Mouse (Mus musculus): ENCODE measurements around the gene Tmem108.
A peak's percentile ranks its signal among the peaks of the same experiment; 100 is the strongest.

Gene Tmem108

DNA sequence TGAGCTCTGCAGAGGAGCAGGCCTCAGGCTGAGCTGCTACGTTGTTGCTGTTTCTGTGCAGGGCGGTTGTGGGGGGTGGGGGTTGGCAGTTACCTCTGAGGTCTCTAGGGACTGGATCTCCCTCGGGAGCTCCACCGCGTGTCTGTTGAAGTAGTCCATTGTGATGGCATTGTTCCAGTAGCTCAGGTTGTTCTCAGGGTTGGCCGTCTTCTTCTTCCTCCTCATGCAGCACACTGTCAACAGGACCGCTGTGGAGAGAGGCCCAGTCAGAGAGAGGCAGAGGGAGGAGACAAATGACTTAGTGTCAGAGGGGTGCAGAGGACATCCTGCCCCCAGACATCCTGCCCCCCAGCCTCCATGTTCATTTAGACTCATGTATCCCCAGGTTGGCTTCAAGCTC is 272.5 kb downstream of the Tmem108 start:
- DNase-seq, result no peak

DNA sequence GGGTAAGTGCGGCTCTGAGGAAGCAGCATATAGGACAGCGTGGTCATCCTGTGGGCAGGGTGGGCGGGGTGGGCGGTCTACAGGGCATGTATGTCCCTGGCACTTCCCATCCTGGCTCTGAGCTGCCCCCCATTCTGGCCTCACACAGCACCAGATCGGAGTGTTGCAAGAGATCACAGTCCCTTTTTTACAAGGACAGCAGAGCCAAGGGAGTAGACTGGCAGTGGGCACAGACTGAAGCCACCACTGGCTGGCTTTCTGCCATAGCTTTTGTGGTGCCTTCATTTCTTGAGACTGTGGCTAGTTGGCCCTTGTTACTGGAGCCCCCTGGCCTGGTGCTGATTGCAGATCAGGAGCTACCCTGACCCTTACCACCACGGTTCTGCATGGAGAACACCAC is 275.4 kb downstream of the Tmem108 start:
- DNase-seq, result no peak

DNA sequence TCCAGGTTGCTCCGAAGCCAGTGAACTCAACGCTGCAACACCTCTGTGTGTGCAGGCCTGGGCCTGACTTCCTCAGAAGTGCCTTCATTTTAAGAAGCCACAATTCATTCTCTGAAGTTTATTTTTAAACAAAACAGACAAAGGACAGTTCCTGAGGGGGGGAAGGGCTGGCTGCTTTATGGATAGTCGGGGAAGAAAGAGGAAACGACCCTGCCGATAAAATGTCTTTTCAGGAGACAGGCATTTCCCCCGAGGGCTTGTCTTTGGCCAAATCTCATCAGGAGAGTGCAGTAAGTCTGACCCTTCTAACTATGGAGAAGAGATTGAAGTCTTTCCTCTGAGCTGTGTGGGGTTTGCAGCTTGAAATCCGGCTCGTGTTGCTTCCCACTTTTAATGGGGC is 276.0 kb downstream of the Tmem108 start:
- no peak for DNase-seq

DNA sequence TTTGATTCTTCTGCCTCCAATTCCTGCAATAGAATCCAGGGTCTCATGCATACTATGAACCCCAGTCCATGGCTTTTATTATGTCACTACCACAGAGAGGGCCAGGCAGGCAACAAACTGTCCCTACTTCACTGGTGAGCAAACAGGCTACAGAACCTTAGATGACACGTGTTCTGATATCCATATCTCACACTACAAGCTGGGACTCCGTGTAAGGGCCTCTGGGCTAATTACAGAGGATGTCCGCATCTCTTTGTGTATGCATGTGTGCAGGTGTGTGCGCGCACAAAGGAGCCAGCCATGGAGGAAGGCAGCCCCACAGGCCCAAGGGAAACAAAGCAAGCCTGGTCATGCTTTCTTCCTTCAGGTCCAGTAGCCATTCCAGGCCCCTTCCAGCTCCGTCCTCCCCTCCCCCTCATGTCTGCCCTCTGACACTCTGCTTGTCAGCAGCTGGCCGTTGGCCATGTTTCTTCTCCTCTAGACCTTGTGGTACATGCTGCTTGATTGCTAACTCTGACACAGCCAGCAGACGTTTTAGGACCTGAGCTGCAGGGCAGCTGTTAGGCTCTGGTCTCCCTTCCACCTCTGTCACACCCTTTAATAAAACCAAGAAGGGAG is 280.9 kb downstream of the Tmem108 start:
- peak; percentile 36 for DNase-seq

DNA sequence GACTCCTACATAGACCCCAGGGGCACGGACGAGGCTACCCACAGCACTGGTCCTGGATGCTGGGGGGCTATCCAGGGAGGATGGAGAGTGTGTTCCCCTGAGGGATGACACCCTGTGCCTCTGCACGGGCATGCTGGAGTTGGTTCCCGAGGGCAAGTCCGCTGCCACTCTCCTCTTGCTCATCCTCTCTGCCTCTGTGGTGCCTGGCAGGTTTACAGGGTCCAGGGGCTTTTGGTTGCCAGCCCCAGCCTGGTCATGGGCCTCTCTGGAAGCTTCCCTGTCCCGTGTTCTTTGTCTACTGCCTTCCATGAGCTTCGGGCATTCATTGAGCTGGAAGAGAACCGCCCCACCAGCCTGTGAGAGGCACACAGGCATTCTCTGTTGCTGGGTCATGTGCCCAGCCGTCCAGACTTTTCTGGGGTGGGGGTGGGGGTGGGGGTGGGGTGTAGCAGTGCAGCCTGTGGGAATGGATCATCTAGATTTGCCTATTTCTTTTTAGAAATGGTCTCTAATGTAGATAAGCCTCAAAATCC is 281.5 kb downstream of the Tmem108 start, which contains the start of gene Bfsp2:
TSS of gene Bfsp2 (minus strand) at position 377 of the 533 bp plus-strand sequence.
- DNase-seq, result no peak

DNA sequence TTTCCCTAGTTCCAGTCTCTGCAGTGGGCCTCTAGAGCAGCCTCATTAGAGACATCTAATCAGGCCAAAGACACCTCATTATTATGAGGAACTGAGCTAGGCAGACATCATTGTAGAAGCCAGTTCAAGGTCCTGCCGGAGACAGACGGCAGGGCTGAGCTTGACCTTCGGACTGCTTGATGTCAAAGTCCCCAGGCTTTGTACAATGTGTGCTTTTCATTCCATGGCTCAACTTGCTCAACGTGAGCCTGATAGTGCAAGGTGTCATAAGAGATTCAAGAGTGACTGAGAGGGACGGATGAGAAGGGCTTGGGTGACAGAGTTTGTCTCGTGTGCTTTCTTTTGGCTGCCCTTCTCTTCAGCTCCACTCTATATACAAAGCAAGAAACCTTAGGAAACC is 286.2 kb downstream of the Tmem108 start:
- DNase-seq, result no peak

DNA sequence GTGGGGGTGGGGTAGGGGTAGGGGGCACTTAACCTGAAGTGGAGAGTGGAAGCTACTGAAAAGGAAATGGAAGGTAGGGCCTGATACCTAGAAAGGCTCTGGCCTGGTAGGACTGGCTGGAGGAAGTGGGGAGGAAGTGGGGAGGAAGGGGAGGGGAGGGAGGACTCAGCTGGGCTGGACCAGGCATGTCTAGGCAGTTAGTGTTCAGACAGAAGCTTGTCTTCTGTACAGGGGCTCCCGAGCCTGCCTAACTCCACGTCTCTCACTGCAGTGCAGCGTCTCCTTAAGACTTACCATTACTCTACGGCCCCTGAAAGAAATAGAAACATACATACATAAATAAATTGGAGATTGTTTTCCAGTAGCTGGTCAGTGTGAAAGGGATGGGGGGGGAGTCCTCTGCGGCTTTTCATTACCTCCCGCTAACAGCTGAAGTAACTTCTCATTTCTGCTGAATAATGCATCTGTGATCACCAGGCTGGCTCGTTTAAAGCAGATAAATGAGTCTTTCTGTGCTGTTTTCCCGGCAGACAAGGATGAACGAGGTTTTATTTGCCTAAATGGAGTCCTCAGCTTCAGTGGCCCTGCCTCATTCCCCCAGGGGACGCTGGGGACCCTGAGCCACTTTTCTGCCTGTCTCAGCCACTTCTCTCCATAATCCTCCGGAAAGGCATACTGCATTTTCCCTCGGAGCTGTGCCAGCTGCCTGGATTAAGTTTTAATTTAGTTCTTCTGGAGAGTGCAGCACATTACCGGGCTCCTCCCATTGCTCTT is 287.5 kb downstream of the Tmem108 start:
- DNase-seq, result no peak

DNA sequence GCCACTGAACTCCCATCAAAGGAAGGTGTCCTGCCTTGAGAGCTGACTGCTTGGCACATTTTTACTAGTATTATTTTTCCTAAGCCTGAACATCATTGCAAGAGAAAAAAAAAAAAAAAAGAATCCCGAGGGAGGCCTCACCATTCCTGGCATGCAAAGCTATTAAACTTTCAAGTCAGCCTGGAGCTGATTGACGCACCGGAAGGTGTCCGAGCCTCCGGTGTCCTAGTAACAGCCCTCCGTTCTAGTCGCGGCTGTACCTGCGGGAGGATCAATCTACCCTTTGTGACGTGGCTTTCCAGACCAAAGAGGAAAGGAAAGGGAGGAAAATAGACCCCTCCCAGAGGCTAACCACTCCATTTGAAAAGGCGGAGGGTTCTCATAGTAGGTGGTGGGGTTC is 289.9 kb downstream of the Tmem108 start:
- no peak for DNase-seq

DNA sequence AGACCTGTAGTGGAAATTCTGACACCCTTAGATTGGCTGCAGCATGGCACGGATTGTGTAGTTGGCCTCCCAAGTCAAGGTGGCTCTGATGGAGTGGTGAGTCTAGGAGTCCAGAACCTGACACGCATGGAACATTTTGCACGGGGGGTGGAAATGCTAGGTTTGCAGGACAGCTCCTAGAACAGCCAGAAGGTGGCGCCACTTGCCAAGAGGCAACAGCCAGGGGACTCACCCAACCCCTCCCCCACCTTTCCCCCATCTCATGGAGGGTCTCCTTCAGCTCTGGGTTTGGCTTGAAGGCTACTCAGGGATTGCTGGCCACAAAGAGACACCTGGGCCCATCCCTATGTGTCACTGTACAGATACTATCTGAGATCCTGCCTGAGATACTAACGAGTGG is 292.1 kb downstream of the Tmem108 start:
- peak; percentile 26 for DNase-seq

DNA sequence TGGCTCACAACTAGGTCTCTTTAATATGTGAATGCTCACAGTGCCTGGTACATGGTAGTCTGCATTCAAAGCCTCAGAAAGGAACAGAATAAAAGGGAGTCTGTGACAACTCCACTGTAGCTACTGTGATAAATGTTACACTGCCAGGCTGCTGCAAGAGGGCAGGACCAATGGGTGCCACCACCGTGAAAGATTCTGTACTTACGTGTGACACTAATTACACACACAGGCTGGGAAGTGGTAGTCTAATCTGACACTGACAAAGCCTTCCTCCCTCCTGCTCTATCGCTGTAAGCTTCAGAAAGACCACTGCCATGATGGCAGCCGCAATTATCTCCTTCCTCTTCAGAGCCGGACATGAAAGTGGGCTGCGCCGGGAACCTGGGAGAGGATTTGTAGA is 292.7 kb downstream of the Tmem108 start:
- no peak for DNase-seq

DNA sequence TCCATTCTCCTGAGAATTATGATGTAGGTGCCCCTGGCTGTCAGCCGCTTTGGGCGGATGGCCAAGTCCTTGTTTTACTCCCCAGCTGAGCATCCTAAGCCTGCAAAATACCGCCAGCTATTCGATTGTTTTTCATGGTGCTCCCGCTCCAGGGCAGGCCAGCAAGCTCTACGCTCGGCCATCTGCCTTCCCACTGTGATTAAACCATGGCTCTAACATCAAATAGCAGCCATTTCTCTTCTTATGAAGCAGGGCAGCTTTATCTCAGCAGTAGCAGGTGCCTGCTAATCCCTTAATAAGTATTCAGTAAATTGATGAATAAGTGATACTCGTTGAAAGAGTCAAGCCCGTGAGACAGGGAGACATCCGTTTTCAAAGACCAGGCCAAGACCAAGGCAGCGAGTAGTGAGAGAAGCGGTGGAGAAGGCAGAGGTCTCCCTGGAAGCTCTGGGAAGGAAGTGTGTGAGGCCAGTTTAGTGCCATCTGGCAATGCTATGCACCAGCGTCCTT is 295.9 kb downstream of the Tmem108 start:
- DNase-seq, result no peak

DNA sequence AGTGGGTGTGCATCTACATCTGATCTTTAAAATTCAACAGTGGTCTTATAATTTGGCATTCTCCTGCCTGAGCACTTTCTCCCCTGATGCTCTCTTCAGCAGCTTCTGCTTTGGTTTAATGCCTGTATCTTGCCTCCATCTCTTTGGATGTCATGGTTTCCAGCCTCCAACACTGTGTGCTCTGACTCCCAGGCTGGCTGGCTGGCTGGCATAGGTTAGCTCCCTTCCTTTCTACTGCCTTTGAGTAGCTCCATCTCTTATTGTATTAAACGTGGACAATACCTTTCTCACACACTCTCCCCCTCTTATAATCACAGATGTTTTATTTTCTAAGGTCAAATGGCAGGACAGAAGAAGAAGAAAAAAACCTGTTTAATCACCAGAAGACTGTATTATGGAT is 296.3 kb downstream of the Tmem108 start:
- no peak for DNase-seq

DNA sequence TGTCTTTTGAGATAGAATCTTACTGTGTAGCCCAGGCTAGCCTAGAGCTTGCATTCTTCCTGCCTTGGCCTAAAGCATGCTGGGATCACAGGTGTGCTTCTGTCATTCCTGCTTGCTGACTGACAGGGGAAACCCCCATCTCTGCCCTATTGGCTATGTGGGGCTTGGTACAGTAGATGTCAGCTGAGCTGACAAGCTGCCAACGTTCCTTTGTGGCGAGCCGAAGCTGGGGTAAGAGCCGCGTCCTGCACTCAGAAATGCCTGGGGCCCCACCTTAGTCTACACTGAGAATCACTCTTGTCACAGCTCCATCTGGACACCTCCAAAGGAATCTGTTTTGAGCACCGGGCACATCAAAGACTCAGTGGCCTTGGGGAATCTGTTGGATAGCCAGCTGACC is 297.8 kb downstream of the Tmem108 start:
- DNase-seq, result no peak

DNA sequence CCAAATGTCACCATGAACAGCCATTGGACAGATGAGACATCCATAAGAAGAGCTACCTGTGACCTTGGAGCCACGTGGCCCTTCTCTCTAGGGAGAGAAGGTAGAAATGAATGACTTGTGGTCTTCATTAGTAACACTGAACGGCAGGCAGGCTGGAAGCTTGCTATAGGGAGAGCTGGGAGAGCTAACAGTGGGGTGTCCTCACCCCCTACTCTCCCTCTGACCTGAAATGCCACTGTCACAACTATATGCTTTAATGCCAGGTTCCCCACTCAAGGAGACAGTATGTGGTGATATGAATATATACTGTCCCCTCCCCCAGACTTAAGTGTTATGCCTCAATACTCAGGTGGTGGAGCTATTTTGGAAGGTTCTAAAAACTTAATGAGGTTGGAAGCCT is 301.8 kb downstream of the Tmem108 start:
- DNase-seq, result no peak

DNA sequence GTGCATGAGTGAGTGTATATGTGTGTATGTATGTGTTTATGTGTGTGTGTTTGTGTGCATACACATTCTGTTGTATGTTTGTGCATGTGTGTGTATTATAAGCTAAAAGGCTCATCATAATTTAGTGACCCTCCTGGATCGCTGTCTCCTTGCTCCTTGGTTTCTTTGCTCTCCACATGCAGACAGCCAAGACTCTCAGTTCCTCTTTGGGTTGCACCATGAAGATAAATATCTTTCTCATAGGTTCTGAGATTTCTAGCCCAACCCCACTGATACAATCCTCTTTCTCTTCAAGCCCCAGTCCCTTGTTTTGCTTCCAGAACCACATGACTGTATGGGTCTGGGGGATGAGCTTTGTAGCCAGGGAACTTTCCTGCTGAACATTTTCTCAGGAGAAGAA is 302.3 kb downstream of the Tmem108 start:
- DNase-seq, result no peak

DNA sequence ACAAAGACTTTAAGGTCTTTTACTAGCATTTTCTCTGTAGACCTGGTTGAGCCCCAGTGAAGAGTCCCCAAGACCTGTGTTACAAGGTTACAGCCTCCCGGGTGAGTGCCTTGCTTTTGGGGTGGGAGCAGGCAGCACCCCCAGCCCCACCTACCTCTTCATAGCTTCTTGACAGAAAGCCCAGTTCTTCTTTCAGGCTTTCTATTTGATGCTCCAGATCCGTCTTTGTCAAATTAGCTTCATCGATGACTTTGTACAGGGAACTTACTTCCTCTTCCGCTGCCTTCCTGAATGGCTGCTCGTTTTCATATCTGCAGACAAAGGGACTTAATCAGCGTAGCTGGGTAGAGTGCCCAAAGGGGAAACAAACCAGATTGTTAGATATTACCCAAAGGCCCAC is 312.0 kb downstream of the Tmem108 start:
- no peak for DNase-seq

DNA sequence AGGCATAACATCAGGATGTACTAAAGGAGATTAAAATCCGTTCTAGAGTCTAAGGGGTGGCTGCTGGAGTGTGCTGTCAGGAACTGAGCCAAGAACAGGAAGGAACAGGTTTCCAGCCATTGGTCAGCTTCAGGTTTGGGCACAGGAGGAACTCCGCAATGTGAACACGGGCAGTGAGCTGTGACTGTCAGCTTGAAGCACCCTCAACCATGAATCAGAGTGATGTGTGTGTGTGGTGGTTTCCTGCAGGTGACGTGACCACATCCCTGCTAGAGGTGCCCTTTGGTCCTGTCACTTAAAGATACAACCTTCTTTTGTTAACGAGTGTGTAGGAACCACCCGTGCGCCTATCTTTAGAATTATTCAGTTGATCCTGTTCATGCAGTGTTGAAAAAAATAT is 312.5 kb downstream of the Tmem108 start:
- no peak for DNase-seq

DNA sequence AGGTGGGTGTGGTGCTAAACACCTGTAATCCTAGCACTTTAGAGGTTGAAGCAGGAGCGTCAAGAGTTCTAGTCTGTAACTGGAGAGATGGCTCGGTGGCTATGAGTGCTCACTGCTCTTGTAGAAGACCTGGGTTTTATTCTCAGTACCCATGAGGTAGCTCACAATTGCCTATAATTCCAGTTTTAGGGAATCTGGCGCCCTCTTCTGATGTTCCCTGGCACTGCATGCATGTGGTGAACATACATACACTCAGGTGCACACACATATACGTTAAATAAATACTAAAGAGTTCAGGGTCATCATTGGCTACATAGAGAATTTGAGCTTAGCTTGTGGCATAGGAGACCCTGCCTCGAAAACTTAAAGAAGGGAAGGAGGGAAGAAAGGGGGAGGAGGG is 317.0 kb downstream of the Tmem108 start:
- no peak for DNase-seq

DNA sequence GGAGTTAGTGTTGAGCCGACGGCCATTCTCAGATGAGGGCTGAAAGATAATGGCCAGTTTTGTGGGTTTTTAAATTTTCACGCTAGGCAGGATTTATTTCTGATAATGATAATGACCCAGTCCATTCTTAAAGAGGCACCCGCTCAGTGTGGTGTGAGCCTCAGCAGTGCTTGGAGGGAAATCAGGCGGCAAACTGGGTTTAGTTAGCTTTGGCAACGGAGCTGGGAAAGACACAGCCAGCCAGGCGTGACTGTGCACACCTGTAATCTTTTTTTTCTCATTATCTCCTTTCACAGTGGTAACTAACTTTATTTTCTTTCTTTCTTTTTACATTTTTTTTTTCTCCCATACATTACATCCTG is 317.8 kb downstream of the Tmem108 start:
- no peak for DNase-seq

DNA sequence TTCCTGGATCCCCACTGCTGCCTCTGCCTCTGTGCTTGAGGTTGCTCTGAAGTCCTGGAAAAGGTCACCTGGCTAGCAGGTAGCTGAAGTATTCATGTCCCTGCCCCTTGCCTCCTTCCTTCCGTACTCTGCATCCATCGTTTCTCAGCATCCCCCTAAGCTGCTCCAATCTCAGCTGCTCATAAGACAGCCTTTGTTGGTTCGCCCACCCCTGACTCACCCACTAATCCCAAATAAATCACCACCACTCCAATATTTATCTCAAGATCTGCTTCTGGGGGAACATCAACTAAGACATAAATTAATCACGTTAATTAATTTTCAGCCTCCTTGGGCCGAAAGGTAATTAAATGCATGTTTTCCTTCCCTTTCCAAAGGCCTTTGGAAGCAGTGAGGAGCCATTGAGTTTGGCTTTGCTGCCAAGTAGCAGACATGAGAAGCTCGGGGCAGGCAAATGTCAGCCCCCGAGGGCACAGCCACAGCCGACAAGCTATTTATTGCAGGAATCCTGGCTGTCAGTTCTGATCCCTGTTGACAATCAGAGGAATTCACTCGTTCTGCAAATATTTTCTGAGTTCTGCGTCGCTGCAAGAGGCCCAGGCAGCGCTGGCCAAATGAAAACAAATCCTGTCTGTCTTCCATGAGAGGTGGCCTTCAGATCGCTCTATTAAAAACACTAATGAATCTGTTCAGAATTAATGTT is 318.4 kb downstream of the Tmem108 start:
- DNase-seq, result no peak

DNA sequence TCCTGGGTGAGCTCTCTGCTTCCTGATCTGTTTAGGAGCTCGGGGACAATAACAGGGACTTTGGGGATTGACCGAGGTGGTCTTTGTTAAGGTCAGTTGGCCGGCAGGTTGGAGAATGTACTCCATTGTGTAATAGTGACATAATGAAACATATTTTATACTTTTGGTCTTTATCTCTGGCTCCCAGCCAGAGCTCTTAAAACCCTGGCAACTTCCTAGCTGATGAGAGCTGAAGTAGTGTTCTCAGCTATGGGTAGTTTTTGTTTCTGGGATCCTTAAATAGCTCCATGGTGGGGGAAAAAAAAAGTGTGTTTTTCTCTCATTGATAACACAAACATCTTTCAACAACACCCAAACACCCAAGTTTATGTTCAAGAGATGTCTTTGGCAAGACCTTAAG is 321.0 kb downstream of the Tmem108 start:
- no peak for DNase-seq

DNA sequence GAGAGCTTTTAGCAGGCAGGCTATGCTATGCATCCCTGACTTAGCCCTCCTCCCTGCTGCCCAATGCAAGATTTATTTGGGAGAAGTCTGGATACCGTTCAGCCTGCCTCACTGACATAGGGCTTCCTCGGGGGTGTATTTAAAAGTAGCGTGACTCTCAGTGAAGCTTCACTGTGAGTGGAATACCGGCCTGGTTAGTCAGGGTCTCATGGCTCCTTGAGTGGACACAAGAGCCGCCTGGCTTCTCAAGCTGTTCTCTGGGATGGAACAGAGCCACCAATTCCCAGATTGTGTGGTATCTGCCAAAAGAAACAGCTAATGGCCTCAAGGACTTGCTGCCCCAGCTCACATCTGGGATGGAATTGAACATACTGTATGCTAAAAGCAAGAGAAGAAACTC is 324.5 kb downstream of the Tmem108 start:
- DNase-seq, result no peak

DNA sequence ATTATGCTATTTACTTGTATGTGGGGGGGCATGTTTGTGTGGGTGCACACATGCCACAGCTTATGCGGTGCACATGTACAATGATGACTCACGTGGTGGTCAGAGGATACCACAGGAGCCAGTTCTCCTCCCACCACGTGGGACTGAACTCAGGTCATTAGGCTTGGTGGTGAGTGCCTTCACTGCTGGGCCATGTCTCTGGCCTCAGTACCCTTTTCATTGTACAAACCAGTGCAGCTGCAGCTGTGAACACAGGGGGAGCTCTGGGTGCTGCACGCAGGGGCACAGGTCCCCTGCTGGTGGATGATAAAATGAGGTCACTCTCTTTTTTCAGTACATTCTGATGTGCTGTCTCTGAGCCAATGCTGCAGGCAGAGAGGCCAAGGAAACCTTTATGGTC is 327.5 kb downstream of the Tmem108 start:
- DNase-seq, result peak; percentile 28
